Mouse (Mus musculus) layer of hippocampus, postnatal 25 days (tissue): ENCODE measurements around the gene Trpm6. TPM values are rescaled to one million over a fixed set of nuclear protein-coding genes. Genes with fewer than 3 reads are reported as not detected.

Experiments
- DNase-seq, 2 experiments: peaks; one replicate each; pipeline ENCODE4 v3.0.0; 2022; ENCODE audit warnings: mixed read lengths in 2 of 2, low spot score in 1 of 2; ENCODE audit errors: extremely low spot score in 1 of 2
- total RNA-seq, 2 experiments: library from RNA; stranded (reverse); gene quantifications; 2 replicates each; pipeline ENCODE4 v1.2.3; 2021

Gene Trpm6
- total RNA-seq, 2 experiments from 2014 or later, result 0.17 to 0.28 TPM

- DNase-seq, result no peak
Observed at GRCm38 (mm10) chr19:18887646-18888407, 138.0 kb downstream of the Trpm6 start.

GRCm38 (mm10) chr19:18888491-18889116, 138.8 kb downstream of the Trpm6 start:
- DNase-seq, result peak; percentile 14 to 34

- peak in 1 of 2 experiments; percentile 22 for DNase-seq
Observed at GRCm38 (mm10) chr19:18889117-18889627, 139.4 kb downstream of the Trpm6 start.

- DNase-seq, result no peak
Observed at GRCm38 (mm10) chr19:18889632-18890031, 139.8 kb downstream of the Trpm6 start.

- no peak for DNase-seq
Observed at GRCm38 (mm10) chr19:18890216-18890615, 140.4 kb downstream of the Trpm6 start.

GRCm38 (mm10) chr19:18898238-18898637, 148.5 kb downstream of the Trpm6 start:
- DNase-seq, result no peak

- DNase-seq, result no peak
Observed at GRCm38 (mm10) chr19:18902041-18902693, 152.4 kb downstream of the Trpm6 start.

- DNase-seq, result no peak
Observed at GRCm38 (mm10) chr19:18902694-18903067, 152.9 kb downstream of the Trpm6 start.

GRCm38 (mm10) chr19:18905511-18905910, 155.7 kb downstream of the Trpm6 start:
- DNase-seq, result no peak

- no peak for DNase-seq
Observed at GRCm38 (mm10) chr19:18909641-18910040, 159.9 kb downstream of the Trpm6 start.

GRCm38 (mm10) chr19:18911755-18912340, 162.1 kb downstream of the Trpm6 start:
- DNase-seq, result no peak

GRCm38 (mm10) chr19:18941391-18941790, 191.6 kb downstream of the Trpm6 start:
- DNase-seq, result no peak

Other genes starting within 250 kb of the Trpm6 start
- 10 to 100 TPM; 29.2 to 30.5 TPM for gene Ostf1, start 118.2 kb upstream of the Trpm6 start, total RNA-seq
- 1 to 10 TPM; 6.5 to 7.2 TPM for gene Nmrk1, start 118.0 kb upstream of the Trpm6 start, total RNA-seq
- gene Carnmt1, start 79.2 kb upstream of the Trpm6 start, total RNA-seq, result 10 to 100 TPM; 10.8 to 15.0 TPM
- gene D030056L22Rik, start 36.8 kb upstream of the Trpm6 start, total RNA-seq, result 10 to 100 TPM; 20.6 to 23.5 TPM